Mouse (Mus musculus): Measurements from ENCODE around the gene Sik2. TPM values are rescaled to one million over a fixed set of nuclear protein-coding genes. Genes with fewer than 3 reads are reported as not detected.
A peak's percentile ranks its signal among the peaks of the same experiment; 100 is the strongest.

Sik2 gene
- polyA plus RNA-seq, 1 experiment from 2014 or later = 7.0 TPM

- DNase-seq (no peak), ATAC-seq (ENCODE audit: low read depth) (no peak)
- H3K4me2 ChIP-seq = no peak overlapping the region
- 88% methylated on average over 7 of the region's 7 CpGs for WGBS (ENCODE audit: insufficient replicate concordance)
- no peaks in the 10 kb centered on the region for H3K9me3 ChIP-seq (replicated peaks)
- no peaks in the 10 kb centered on the region for H3K4me1 ChIP-seq (replicated peaks)
- peaks cover 55% of the 10 kb centered on the region for H3K36me3 ChIP-seq
- H3K27ac ChIP-seq = no peak overlapping the region
- no peaks in the 10 kb centered on the region for H3K27me3 ChIP-seq
- H3K9ac ChIP-seq = no peak overlapping the region
- no peak overlapping the region for H3K4me3 ChIP-seq (replicated peaks)
Measured at GRCm38 (mm10) chr9:50911861-50912515, 96.9 kb downstream of the Sik2 start.

DNA sequence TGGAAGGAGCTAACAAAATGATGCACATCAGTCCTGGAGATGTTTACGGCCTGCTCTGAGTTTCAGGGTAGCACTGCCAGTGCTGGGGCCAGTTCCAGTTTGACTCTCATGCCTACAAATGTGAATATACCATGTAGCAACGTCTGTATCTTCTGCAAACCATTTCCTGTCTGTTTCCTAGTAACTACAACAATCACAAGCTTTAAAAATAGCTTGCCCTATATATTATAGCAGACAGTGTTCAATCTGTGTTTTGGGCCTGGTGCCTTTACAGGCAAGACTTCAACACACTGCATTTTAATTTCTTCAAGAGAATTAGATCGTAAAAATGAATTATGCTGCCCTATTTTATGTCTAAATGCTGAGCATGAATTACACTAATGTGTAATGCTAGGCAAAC, 103.6 kb downstream of the Sik2 start:
- DNase-seq (no peak), ATAC-seq (ENCODE audit: low read depth) (no peak)
- no peaks in the 10 kb centered on the region for H3K27me3 ChIP-seq
- no peak overlapping the region for H3K4me2 ChIP-seq
- no peak overlapping the region for H3K9ac ChIP-seq
- H3K4me3 ChIP-seq (replicated peaks) = no peak overlapping the region
- 62% methylated on average over 3 of the region's 3 CpGs for whole genome bisulfite sequencing (ENCODE audit: insufficient replicate concordance)
- peaks cover 20% of the 10 kb centered on the region for H3K4me1 ChIP-seq (replicated peaks)
- peaks cover 32% of the 10 kb centered on the region for H3K36me3 ChIP-seq
- no peaks in the 10 kb centered on the region for H3K9me3 ChIP-seq (replicated peaks)
- no peak overlapping the region; the same call in 1 of the 2 replicates for H3K27ac ChIP-seq

DNA sequence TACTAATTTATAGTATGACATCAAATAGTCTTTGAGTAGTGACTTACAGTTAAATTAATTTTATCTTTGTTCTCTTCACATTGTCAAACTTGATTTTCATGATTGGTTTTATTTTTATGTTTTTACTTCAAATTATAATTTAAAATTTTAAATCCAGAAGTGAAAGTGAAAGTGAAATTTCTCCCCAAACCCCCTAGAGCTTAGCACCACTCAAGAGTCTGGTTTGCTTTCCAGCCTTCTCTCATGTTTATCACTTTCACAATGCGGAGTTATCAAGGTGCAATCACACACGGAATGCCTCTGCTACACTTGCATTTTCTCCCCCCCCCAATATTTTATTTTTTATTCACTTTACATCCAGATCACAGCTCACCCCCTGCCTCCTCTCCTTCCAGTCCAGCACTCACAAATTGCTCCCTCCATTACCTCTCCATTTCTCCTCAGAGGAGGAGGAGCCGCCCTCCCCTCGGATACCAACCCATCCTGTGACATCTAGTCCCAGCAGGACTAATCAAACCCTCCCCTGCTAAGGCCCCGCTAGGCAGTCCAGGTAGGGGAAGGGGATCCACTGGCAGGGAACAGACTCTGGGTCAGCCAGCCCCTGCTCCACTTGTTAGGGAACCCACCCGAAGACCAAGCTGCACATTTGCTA, 104.6 kb downstream of the Sik2 start:
- 0 out of 2 replicates have a peak overlapping the region, but pooled peaks have one; percentile 12 for H3K27ac ChIP-seq
- H3K27me3 ChIP-seq = no peaks in the 10 kb centered on the region
- peaks cover 20% of the 10 kb centered on the region for H3K4me1 ChIP-seq (replicated peaks)
- 74% methylated on average over 6 of the region's 6 CpGs for WGBS (ENCODE audit: insufficient replicate concordance)
- no peak for ATAC-seq (ENCODE audit: low read depth)
- H3K4me3 ChIP-seq (replicated peaks) = no peak overlapping the region
- DNase-seq = no peak
- H3K9me3 ChIP-seq (replicated peaks) = no peaks in the 10 kb centered on the region
- peaks cover 34% of the 10 kb centered on the region for H3K36me3 ChIP-seq
- no peak overlapping the region for H3K4me2 ChIP-seq
- H3K9ac ChIP-seq = peak overlapping the region; percentile 26; the same call in 1 of the 2 replicates

- H3K4me2 ChIP-seq = no peak overlapping the region
- H3K9ac ChIP-seq = no peak overlapping the region
- peaks cover 10% of the 10 kb centered on the region for H3K4me1 ChIP-seq (replicated peaks)
- 81% methylated on average over 7 of the region's 7 CpGs for WGBS (ENCODE audit: insufficient replicate concordance)
- ATAC-seq (ENCODE audit: low read depth) (no peak), DNase-seq (no peak)
- H3K9me3 ChIP-seq (replicated peaks) = no peaks in the 10 kb centered on the region
- peaks cover 55% of the 10 kb centered on the region for H3K36me3 ChIP-seq
- no peak overlapping the region for H3K27ac ChIP-seq
- H3K4me3 ChIP-seq (replicated peaks) = no peak overlapping the region
- no peaks in the 10 kb centered on the region for H3K27me3 ChIP-seq
Measured at GRCm38 (mm10) chr9:50900026-50900920, 108.6 kb downstream of the Sik2 start.

DNA sequence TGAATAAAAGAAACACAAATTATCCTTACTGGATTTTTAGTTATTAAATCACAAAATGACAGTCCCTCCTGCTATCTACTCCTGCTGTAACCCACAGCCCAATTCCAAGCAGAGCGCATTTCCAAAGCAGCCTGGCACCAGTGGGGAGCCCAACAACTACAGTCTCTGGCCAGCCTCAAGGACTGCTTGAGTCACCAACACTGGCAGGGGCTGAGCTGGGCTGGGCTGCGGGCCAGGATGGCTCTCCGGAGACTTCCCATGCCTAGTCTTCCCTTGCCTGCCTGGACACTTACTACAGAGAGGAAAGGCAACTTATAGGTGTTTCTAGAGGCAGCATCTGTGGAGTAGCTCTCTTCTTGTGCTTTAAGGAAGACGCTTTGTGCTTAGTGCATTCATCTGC, 115.2 kb downstream of the Sik2 start:
- 87% methylated on average over 4 of the region's 4 CpGs for WGBS (ENCODE audit: insufficient replicate concordance)

DNA sequence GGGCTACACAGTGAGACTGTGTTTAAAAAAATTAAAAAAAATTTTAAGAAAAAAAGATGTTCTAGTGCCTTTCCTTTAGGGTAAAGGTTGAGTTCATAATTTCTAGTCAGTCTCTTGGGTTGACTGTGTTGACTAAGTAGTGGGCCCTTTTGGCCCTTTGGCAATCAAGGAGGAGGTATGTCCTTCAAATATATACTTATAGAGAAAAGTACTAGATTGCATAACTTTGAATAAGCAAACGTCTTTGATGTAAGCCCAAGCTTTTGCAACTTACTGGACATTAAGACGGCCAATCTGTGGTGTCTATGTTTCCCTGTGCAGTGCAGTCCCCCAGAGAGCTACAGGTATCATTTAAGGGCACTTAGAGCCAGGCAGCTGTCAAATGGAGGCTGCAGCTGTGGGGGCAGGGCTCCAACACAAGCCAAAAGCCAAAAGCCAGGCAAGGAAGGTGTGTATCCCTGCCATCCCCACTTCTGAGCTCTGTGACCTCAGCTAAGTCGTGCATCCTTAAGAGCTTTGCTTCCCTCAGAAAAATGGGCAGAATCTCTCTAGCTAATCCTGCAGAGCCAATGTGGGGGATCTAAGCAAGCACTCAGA, 118.3 kb downstream of the Sik2 start:
- ATAC-seq (ENCODE audit: low read depth) (no peak), DNase-seq (no peak)
- no peaks in the 10 kb centered on the region for H3K9me3 ChIP-seq (replicated peaks)
- no peak overlapping the region for H3K4me2 ChIP-seq
- WGBS (ENCODE audit: insufficient replicate concordance) = 61% methylated on average over 3 of the region's 3 CpGs
- no peak overlapping the region for H3K27ac ChIP-seq
- H3K27me3 ChIP-seq = no peaks in the 10 kb centered on the region
- no peak overlapping the region for H3K9ac ChIP-seq
- no peak overlapping the region for H3K4me3 ChIP-seq (replicated peaks)
- peaks cover 71% of the 10 kb centered on the region for H3K36me3 ChIP-seq
- H3K4me1 ChIP-seq (replicated peaks) = peaks cover 7% of the 10 kb centered on the region; the same call in 1 of the 2 replicates

More for the DNA sequence above, 115.2 kb downstream of the Sik2 start:
- Histone ChIP-seq H3K36me3 (peaks cover 81% of the 10 kb centered on the region), H3K9me3 (replicated peaks) (no peaks in the 10 kb centered on the region), H3K27me3 (no peaks in the 10 kb centered on the region), H3K4me1 (replicated peaks) (no peaks in the 10 kb centered on the region), H3K27ac (no peak overlapping the region), H3K4me3 (replicated peaks) (no peak overlapping the region), H3K9ac (no peak overlapping the region), H3K4me2 (no peak overlapping the region)
- no peak for DNase-seq
- no peak for ATAC-seq (ENCODE audit: low read depth)

- Histone ChIP-seq H3K4me2 (no peak overlapping the region), H3K36me3 (peaks cover 71% of the 10 kb centered on the region), H3K4me3 (replicated peaks) (no peak overlapping the region), H3K4me1 (replicated peaks) (peaks cover 7% of the 10 kb centered on the region; the same call in 1 of the 2 replicates), H3K9me3 (replicated peaks) (no peaks in the 10 kb centered on the region), H3K27me3 (no peaks in the 10 kb centered on the region), H3K9ac (no peak overlapping the region), H3K27ac (no peak overlapping the region)
- DNase-seq (no peak), ATAC-seq (ENCODE audit: low read depth) (no peak)
- WGBS (ENCODE audit: insufficient replicate concordance) = 78% methylated on average over 4 of the region's 4 CpGs
Measured at GRCm38 (mm10) chr9:50889964-50890363, 118.9 kb downstream of the Sik2 start.

DNA sequence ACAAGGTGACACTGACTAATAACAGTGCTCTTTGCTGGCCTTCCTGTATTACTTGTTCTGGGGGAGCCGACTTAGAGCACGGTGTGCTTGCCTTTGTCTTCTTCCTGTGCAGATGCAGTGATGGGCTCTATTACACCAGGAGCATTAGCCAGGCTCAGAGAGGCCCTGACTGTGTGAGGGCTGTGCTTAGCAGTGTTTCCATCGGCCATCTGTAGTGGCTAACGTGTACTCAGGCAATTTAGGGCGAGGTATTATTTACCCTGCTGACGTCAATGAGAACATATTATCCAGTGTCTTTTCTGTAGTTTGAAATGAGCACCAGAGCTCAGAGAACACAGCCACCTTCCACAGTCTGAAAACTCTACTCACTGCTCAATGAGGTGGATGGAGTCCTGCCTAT, 119.7 kb downstream of the Sik2 start:
- WGBS (ENCODE audit: insufficient replicate concordance) = 80% methylated on average over 6 of the region's 6 CpGs
- H3K4me1 ChIP-seq (replicated peaks) = peaks cover 7% of the 10 kb centered on the region; the same call in 1 of the 2 replicates
- no peak for ATAC-seq (ENCODE audit: low read depth)
- no peak overlapping the region for H3K9ac ChIP-seq
- DNase-seq = no peak
- H3K27me3 ChIP-seq = no peaks in the 10 kb centered on the region
- peaks cover 70% of the 10 kb centered on the region for H3K36me3 ChIP-seq
- H3K4me2 ChIP-seq = no peak overlapping the region
- H3K4me3 ChIP-seq (replicated peaks) = no peak overlapping the region
- H3K9me3 ChIP-seq (replicated peaks) = no peaks in the 10 kb centered on the region
- H3K27ac ChIP-seq = no peak overlapping the region

- Histone ChIP-seq H3K4me2 (no peak overlapping the region), H3K27me3 (no peaks in the 10 kb centered on the region), H3K4me3 (replicated peaks) (no peak overlapping the region), H3K4me1 (replicated peaks) (peaks cover 7% of the 10 kb centered on the region; the same call in 1 of the 2 replicates), H3K27ac (peak overlapping the region; percentile 25), H3K9me3 (replicated peaks) (no peaks in the 10 kb centered on the region), H3K36me3 (peaks cover 77% of the 10 kb centered on the region), H3K9ac (no peak overlapping the region)
- WGBS (ENCODE audit: insufficient replicate concordance) = 50% methylated on average over 4 of the region's 4 CpGs
- no peak for DNase-seq
- no peak for ATAC-seq (ENCODE audit: low read depth)
Measured at GRCm38 (mm10) chr9:50887351-50887750, 121.5 kb downstream of the Sik2 start.

- no peak overlapping the region for H3K9ac ChIP-seq
- no peak for DNase-seq
- H3K4me3 ChIP-seq (replicated peaks) = no peak overlapping the region
- peaks cover 77% of the 10 kb centered on the region for H3K36me3 ChIP-seq
- peaks cover 7% of the 10 kb centered on the region; the same call in 1 of the 2 replicates for H3K4me1 ChIP-seq (replicated peaks)
- 92% methylated on average over 1 of the region's 1 CpGs for WGBS (ENCODE audit: insufficient replicate concordance)
- no peaks in the 10 kb centered on the region for H3K9me3 ChIP-seq (replicated peaks)
- ATAC-seq (ENCODE audit: low read depth) = 0 out of 2 replicates have a peak, but pooled peaks have one; percentile 3
- H3K27me3 ChIP-seq = no peaks in the 10 kb centered on the region
- H3K4me2 ChIP-seq = no peak overlapping the region
- peak overlapping the region; percentile 25; the same call in 1 of the 2 replicates for H3K27ac ChIP-seq
Measured at GRCm38 (mm10) chr9:50886870-50887269, 122.0 kb downstream of the Sik2 start.

DNA sequence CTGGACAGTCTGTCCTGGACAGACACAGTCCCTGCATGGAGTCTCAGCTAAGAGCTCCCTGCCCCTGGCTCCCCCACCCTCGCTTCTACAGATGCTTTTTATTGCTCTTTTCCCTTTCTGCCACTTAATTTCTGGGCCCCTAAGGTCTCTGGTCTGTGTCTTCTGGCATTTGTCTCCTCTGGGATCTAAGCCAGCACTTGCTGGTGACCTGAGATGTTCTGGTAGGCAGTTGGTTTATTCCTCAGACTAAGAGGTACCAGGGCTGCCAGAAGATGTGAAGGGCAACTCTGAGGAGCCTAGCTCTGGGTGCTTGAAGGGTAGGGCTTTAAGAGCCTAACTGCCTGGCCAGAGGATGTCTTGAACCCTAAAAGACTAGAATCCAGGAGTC, 123.3 kb downstream of the Sik2 start:
- DNase-seq (no peak), ATAC-seq (ENCODE audit: low read depth) (no peak)
- no peak overlapping the region for H3K9ac ChIP-seq
- no peaks in the 10 kb centered on the region for H3K9me3 ChIP-seq (replicated peaks)
- H3K4me1 ChIP-seq (replicated peaks) = peaks cover 7% of the 10 kb centered on the region; the same call in 1 of the 2 replicates
- H3K27me3 ChIP-seq = no peaks in the 10 kb centered on the region
- H3K4me3 ChIP-seq (replicated peaks) = no peak overlapping the region
- peaks cover 77% of the 10 kb centered on the region for H3K36me3 ChIP-seq
- H3K27ac ChIP-seq = peak overlapping the region; percentile 51; the same call in 1 of the 2 replicates
- 68% methylated on average over 1 of the region's 1 CpGs for WGBS (ENCODE audit: insufficient replicate concordance)
- H3K4me2 ChIP-seq = no peak overlapping the region

Data from liver, embryonic 13.5 days (tissue).